Mouse (Mus musculus) G1E (cell line): ENCODE data around the gene Cyp4a12b. TPM values are rescaled to one million over a fixed set of nuclear protein-coding genes. Genes with fewer than 3 reads are reported as not detected.
"Not testable (repeated sequence)": the region's sequence is repeated elsewhere in the genome, so short reads cannot be mapped to it uniquely, and the experiment has no call there.

Experiments
- ATAC-seq: 2 replicates; pipeline ENCODE4 v1.8.0; 2016; ENCODE audit warnings: mild to moderate bottlenecking; ENCODE audit not compliant: insufficient number of reproducible peaks, poor library complexity, low FRiP score, severe bottlenecking; ENCODE audit errors: extremely low read depth
- DNase-seq: peaks from one replicate; pipeline ENCODE4 v3.0.0; 2012; ENCODE audit warnings: low spot score
- H3K27me3 ChIP-seq: 2 replicates; pipeline ENCODE4 v1.6.1; 2012; ENCODE audit warnings: mild to moderate bottlenecking, low read length, inconsistent platforms; ENCODE audit not compliant: insufficient read depth
- H3K36me3 ChIP-seq: replicated peaks from 2 replicates; pipeline ENCODE3; 2012; ENCODE audit warnings: mild to moderate bottlenecking, inconsistent platforms
- H3K4me1 ChIP-seq: 2 replicates; pipeline ENCODE4 v1.6.1; 2012; ENCODE audit warnings: low read depth, low read length, inconsistent platforms, mixed read lengths; ENCODE audit not compliant: insufficient read depth
- H3K4me3 ChIP-seq: 2 replicates; pipeline ENCODE4 v1.5.1; 2012; ENCODE audit warnings: low read depth, mild to moderate bottlenecking, inconsistent platforms, low read length, moderate library complexity, mixed read lengths
- H3K9me3 ChIP-seq: replicated peaks from 2 replicates; pipeline ENCODE4 v1.6.1; 2012; ENCODE audit warnings: inconsistent platforms
- CTCF ChIP-seq: IDR thresholded peaks from 2 replicates; pipeline ENCODE4 v1.5.1; 2012; ENCODE audit warnings: low read depth, low read length, inconsistent platforms, mixed read lengths
- GATA1 ChIP-seq: IDR thresholded peaks from 2 replicates; pipeline ENCODE4 v1.6.1; 2012; ENCODE audit warnings: borderline replicate concordance, low read length, inconsistent platforms, mixed read lengths
- GATA2 ChIP-seq: IDR thresholded peaks from 2 replicates; pipeline ENCODE4 v1.6.1; 2012; ENCODE audit warnings: low read depth, low read length, inconsistent platforms, borderline replicate concordance
- POLR2AphosphoS5 ChIP-seq: IDR thresholded peaks from 2 replicates; pipeline ENCODE4 v1.6.1; 2012; ENCODE audit warnings: low read depth, low read length, inconsistent platforms; ENCODE audit not compliant: insufficient replicate concordance
- polyA plus RNA-seq: library from polyadenylated mRNA; stranded (reverse); fragments of >175 nt; gene quantifications from 2 replicates; pipeline ENCODE4 v1.2.3, GENCODE M21; 2012
- total RNA-seq, 2 experiments: library from RNA; stranded (forward) in 1 of 2; stranded (reverse) in 1 of 2; fragments of 200-1000 nt in 1 of 2; fragments of >200 nt in 1 of 2; fragmentation: Nextera tagmentation in 1 of 2; gene quantifications; 2 replicates each; pipeline ENCODE4 v1.2.3; 2014 to 2017

Cyp4a12b gene
- total RNA-seq (2014; fragmentation: Nextera tagmentation) (not detected in 2 replicates), total RNA-seq (2017) (0.05 TPM in 1 of 2 replicates, not detected in the other), polyA plus RNA-seq (not detected in 2 replicates)

DNA sequence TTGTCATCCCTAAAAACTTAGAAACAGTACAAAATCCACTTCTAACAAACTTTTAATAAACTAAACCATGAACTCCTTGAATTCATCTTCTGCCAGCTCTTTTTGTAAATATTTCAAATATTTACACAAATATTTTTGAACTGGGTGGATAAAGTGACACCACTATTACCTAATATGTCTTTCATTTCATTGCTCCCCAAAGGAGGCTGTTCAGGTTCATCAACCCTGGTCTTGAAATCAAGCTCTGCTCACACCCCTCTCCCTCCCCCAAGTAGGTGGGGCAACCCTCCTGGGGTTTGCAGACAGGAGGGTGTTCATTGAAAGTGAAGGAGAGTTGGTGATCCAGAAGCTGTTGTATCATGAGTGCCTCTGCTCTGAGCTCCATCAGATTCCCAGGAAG lies at the start of gene Cyp4a12b:
Gene Cyp4a12b (plus strand): TSS at position 301 of the 400 bp plus-strand sequence.
- H3K9me3 ChIP-seq, H3K27me3 ChIP-seq, ATAC-seq, H3K4me3 ChIP-seq, H3K4me1 ChIP-seq, DNase-seq, H3K36me3 ChIP-seq: not testable (repeated sequence)

DNA sequence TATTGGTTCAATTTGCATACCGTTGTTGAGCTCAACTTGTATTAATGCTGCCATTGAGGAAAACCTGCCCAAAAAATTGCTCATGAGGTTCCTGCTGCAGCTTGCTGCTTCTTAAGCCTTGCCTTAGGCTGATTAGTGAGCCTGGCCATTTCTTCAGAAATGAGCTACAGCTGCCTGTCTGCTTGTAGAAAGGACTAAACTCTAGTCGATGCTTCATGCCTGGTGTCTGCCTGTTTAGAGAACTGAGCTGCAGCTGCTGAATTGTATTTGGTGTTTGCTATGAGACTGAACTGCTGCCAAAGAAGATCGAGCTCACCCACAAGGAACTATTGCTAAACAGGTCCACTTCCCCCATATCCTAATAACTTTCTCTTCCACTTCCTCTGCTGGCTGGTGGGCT lies 45.8 kb upstream of the Cyp4a12b start:
- DNase-seq, H3K4me1 ChIP-seq, H3K27me3 ChIP-seq, ATAC-seq, H3K36me3 ChIP-seq, H3K4me3 ChIP-seq, H3K9me3 ChIP-seq: not testable (repeated sequence)

DNA sequence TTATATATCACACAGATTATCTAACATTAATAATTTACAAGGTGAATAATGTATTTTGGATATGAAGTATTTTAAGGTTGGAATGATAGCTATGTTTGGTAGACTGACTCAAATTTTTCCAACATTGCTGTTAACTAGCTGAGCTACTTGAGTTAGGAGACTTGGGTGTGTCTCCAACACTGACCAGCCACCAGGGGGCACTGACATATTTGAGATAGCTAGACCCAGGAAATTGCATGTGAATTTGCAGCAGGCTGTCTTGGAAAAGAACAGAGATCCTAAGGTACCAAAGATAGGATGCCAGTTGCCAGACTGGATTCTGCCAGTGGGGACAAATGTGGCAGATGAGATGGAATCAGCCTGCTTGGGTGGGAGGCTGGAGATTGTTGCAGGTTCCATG lies 43.4 kb upstream of the Cyp4a12b start:
- not testable (repeated sequence) for H3K9me3 ChIP-seq, H3K36me3 ChIP-seq, H3K27me3 ChIP-seq, ATAC-seq, H3K4me3 ChIP-seq, H3K4me1 ChIP-seq, DNase-seq

DNA sequence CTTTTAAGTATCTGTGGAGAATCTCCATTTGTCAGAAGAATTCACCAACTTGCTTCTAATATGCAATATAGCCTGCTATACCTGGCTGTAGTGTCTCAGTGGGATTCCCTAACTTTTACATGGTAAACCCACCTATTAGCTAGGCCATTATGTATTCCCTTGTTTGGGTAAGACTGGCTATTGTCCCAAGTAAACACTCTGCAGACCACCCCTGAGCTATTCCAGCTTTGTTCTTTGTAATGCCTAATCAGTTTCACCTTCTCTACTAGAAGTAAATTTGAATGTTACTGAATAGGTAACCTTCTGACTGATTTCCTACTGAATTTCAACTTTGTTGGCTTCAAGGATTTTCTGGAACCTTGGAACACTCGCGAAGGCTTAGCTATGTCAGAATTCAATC lies 15.2 kb upstream of the Cyp4a12b start:
- H3K4me3 ChIP-seq, H3K9me3 ChIP-seq, H3K4me1 ChIP-seq, ATAC-seq, H3K36me3 ChIP-seq, H3K27me3 ChIP-seq, DNase-seq: not testable (repeated sequence)

DNA sequence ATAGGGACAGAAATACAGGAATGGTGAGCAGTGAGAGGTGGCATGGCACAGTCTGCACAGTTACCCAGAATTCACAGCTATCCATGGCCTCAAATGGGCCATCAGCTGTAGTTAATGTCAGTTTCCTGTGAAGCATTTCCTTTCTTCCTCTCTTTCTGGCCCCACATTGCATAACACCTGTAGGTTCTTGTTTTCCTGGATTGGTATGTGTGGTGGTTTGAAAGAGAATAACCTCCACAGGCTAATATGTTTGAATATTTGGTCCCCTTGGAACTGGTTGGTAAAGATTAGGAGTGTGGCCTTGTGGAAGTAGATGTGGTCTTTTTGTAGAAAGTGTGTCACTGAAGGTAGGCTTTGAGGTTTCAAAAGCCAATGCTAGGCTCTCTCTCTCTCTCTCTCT lies 14.5 kb upstream of the Cyp4a12b start:
- H3K4me3 ChIP-seq, H3K27me3 ChIP-seq, H3K4me1 ChIP-seq, H3K36me3 ChIP-seq, H3K9me3 ChIP-seq, ATAC-seq, DNase-seq: not testable (repeated sequence)

DNA sequence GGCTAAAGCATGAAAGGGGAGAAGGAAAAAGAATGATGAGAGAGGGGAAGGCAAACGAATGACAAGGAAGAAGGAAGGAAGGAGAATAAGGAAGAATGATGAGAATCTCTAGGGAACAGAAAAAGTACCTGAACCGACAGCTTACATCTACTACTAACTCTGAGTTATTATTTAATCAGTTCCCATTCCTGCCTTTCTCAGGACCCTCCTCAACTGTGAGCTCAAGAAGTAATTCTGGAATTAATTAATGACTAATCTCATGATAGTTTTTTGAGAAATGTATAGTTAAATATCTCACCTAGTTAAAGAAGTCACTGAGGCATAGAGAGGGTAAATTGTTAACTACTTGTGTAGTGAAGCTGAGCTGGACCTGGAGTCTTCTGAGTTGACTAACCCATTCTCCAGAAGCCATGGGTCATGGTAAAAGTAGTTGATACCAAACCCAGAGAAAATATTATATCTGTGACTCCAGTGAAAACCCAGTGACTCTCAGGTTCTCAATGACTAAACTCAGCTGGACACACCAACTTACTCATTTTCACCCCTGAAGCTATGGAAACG lies 39.2 kb downstream of the Cyp4a12b start:
- Histone ChIP-seq H3K4me3 (no peak overlapping the region), H3K27me3 (no peaks in the 10 kb centered on the region), H3K9me3 (no peaks in the 10 kb centered on the region), H3K36me3 (no peaks in the 10 kb centered on the region), H3K4me1 (no peaks in the 10 kb centered on the region)
- DNase-seq: no peak
- ATAC-seq: no peak
- no peak for TF ChIP-seq GATA2
- TF ChIP-seq CTCF: no peak

DNA sequence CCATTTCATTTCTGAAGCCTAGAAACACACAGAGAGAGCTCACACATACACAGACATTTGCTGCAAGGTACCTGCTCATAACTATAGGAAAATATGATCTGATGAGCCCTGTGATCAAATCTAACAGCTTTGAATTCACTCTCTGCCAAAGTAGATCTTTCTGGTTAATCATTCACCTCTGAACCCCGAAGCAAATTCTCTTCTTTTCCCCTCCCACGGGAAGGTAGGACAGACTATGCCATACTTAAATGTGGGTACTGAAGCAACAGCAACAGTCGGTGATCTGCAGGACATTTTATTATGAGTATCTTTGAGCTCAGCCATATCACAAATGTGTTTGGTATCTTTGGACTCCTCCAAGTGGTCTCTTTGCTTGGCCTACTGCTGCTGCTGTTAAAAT lies 40.9 kb downstream of the Cyp4a12b start, which contains the start of gene Cyp4a30b:
Gene Cyp4a30b (plus strand): TSS at position 301 of the 400 bp plus-strand sequence.
- Histone ChIP-seq H3K4me3 (no peak within 1 kb of the TSS), H3K27me3 (no peaks in the 10 kb centered on the region), H3K9me3 (no peaks in the 10 kb centered on the region), H3K36me3 (no peaks in the 10 kb centered on the region), H3K4me1 (no peaks in the 10 kb centered on the region)
- ATAC-seq (no peak), DNase-seq (no peak)
- TF ChIP-seq GATA1 (no peak), POLR2AphosphoS5 (no peak)

DNA sequence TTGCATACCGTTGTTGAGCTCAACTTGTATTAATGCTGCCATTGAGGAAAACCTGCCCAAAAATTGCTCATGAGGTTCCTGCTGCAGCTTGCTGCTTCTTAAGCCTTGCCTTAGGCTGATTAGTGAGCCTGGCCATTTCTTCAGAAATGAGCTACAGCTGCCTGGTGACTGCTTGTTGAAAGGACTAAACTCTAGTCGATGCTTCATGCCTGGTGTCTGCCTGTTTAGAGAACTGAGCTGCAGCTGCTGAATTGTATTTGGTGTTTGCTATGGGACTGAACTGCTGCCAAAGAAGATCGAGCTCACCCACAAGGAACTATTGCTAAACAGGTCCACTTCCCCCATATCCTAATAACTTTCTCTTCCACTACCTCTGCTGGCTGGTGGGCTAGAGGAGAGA lies 62.2 kb downstream of the Cyp4a12b start:
- H3K9me3 ChIP-seq, H3K27me3 ChIP-seq, H3K4me1 ChIP-seq, ATAC-seq, H3K36me3 ChIP-seq, H3K4me3 ChIP-seq, DNase-seq: not testable (repeated sequence)

DNA sequence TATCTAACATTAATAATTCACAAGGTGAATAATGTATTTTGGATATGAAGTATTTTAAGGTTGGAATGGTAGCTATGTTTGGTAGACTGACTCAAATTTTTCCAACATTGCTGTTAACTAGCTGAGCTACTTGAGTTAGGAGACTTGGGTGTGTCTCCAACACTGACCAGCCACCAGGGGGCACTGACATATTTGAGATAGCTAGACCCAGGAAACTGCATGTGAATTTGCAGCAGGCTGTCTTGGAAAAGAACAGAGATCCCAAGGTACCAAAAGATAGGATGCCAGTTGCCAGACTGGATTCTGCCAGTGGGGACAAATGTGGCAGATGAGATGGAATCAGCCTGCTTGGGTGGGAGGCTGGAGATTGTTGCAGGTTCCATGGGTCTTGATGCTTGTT lies 64.6 kb downstream of the Cyp4a12b start:
- not testable (repeated sequence) for H3K9me3 ChIP-seq, DNase-seq, H3K4me1 ChIP-seq, H3K4me3 ChIP-seq, H3K36me3 ChIP-seq, ATAC-seq, H3K27me3 ChIP-seq
